Mouse (Mus musculus) heart, adult 2 months (tissue): Measurements from ENCODE around the gene Eea1.

Source experiments
- CTCF ChIP-seq: fragments of 200-600 bp; IDR thresholded peaks from 2 replicates; pipeline ENCODE4 v1.8.1; 2022; ENCODE audit warnings: antibody characterized with exemption, mild to moderate bottlenecking, moderate library complexity
- EP300 ChIP-seq: fragments of 200-500 bp; IDR thresholded peaks from 2 replicates; pipeline ENCODE4 v1.6.1; 2011; ENCODE audit warnings: low read depth, low read length, control low read depth; ENCODE audit not compliant: insufficient read depth
- POLR2A ChIP-seq: fragments of 200-500 bp; IDR thresholded peaks from 2 replicates; pipeline ENCODE4 v1.6.1; 2011; ENCODE audit warnings: mild to moderate bottlenecking, low read depth, low read length, control low read depth; ENCODE audit not compliant: insufficient read depth

DNA sequence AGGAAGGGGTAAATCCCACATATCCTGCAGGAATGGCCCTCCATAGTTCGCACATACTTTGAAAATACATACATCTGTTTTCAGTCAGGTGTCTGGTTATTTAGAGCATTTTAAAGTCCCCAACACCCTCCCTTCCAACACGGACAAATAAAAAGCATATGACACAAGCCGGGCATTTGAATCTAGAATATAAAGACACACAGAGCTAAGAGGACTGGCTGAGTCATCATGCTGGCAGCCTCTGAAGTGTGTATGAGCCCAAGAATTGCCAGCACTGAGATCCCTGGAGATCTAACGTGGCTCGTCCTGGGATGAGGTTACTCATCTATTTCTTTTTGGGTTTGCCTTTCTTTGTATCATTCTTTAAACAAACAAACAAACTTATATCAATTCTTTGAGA, 29.4 kb upstream of the Eea1 start:
- no peak for TF ChIP-seq CTCF
- TF ChIP-seq POLR2A = no peak
- no peak for TF ChIP-seq EP300
